Mouse (Mus musculus): ENCODE results near the gene Zfp184.

DNA sequence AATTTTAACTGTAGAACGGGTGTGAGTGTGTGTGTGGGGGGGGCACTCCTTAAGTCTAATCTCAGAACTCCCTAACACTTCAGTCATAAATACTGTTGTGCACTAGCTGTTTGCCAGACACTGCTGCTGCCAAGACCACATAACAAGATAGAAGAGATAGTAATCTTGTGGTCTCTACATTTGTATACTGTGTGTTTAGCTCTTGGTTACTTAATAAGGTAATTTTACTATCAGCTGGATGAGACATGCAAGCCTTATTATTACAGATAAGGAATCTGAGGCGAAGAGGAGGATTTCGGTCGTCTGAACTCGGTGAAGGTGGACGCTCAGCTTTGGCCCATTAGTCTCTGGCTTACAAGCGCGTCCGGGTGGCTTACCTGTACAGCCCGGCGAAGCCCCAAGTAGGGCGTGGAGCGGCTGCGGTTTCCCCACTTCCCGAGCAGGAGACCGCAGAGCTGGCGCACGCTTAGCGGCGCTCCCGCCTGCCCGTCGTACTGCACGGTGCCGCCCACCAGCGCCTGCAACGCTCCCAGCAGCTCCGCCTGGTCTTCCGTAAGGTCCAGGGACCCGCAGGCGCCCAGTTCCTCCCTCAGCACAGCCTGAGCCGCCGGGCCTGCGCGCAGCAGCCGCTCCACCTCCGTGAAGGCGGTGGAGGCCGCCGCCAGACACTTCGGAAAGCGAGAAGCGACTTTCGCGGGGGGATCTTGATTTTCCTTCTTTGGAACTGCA, 60.9 kb downstream of the Zfp184 start:
- TF ChIP-seq POLR2A (IDR thresholded peaks at IDR 0.05; ENCODE audit: insufficient read depth, low read depth, low read length) (no peak), CTCF (IDR thresholded peaks at IDR 0.05; ENCODE audit: insufficient read depth, low read depth, low read length) (no peak)
